Mouse (Mus musculus): ENCODE results near the gene Zdhhc22.

GRCm38 (mm10) chr12:86994776-86995175, 4.5 kb upstream of the Zdhhc22 start:
- no peak for TF ChIP-seq POLR2A (IDR thresholded peaks at IDR 0.05; ENCODE audit: control insufficient read depth, low read depth, low read length)
- TF ChIP-seq CTCF (IDR thresholded peaks at IDR 0.05; ENCODE audit: control insufficient read depth, insufficient read depth, insufficient replicate concordance, low read depth, low read length) = no peak
